Mouse (Mus musculus) erythroblast, embryonic 14.5 days (primary cell): Measurements from ENCODE around the gene Igfbp6.

ENCODE experiments used
- GATA1 ChIP-seq: IDR thresholded peaks from 2 replicates; pipeline ENCODE4 v1.6.1; 2012; ENCODE audit warnings: low read length, inconsistent platforms, mixed read lengths
- TAL1 ChIP-seq: IDR thresholded peaks from 3 replicates; pipeline ENCODE4 v1.6.1; 2012; ENCODE audit warnings: low read length, inconsistent platforms, mixed read lengths

- no peak for TF ChIP-seq GATA1
- TF ChIP-seq TAL1: no peak
Observed at GRCm38 (mm10) chr15:102175736-102176319, 31.7 kb downstream of the Igfbp6 start.
